Mouse (Mus musculus): ENCODE data around the gene Shc2.

DNA sequence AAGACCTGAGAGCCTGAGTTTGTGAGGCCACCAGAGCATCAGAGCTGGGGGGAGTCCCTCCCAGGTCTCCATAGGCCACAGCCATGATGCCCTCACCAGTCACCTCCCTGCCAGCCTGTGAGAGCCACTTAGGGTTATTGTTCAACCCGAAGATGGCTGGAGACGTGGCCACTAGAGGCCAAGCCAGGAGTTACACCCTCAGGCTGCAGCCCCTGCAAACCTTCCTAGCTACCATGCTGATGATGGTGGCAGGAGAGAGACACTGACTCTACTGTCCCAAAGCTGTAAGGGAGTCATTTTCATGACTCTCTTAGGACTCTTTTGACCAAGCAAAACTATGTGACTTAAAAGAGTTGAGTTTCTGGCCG is 34.4 kb upstream of the Shc2 start:
- TF ChIP-seq POLR2A (IDR thresholded peaks at IDR 0.05; ENCODE audit: low read depth, low read length) (no peak), CTCF (IDR thresholded peaks at IDR 0.05; ENCODE audit: borderline replicate concordance, insufficient read depth, low read length) (no peak)

Data from embryonic fibroblast, embryonic 13.5 days (primary cell).